7 mouse cellular contexts compared by ENCODE assay signal in genomic region chrX:36598390-36598810, GRCm38 (mm10). TPM values are rescaled to one million over a fixed set of nuclear protein-coding genes. Genes with fewer than 3 reads are reported as not detected.
DNase-seq lines count a peak whose midpoint lies in the region; ATAC-seq lines count a peak whose summit lies in the region.

No protein-coding gene starts in this region.

- H3K27me3 ChIP-seq in lung, embryonic 16.5 days (ENCODE audit: control insufficient read depth, insufficient read depth, low read depth, low read length): no peaks in the 10 kb centered on the region
- no peaks in the 10 kb centered on the region for H3K27me3 ChIP-seq in limb, embryonic 11.5 days (ENCODE audit: control insufficient read depth, insufficient read depth, low read length)
- no peaks in the 10 kb centered on the region for H3K27me3 ChIP-seq in neural tube, embryonic 13.5 days

- 30% methylated on average over 38 of the region's 41 CpGs for WGBS in lung, embryonic 16.5 days
- WGBS in limb, embryonic 11.5 days: 22% methylated on average over 31 of the region's 41 CpGs
- WGBS in neural tube, embryonic 13.5 days: 23% methylated on average over 41 of the region's 41 CpGs

- peak overlapping the region; percentile 65 for H3K27ac ChIP-seq in lung, embryonic 16.5 days (ENCODE audit: low read length)
- H3K27ac ChIP-seq in limb, embryonic 11.5 days (replicated peaks; ENCODE audit: low read depth, low read length): peak overlapping the region; percentile 75
- H3K27ac ChIP-seq in neural tube, embryonic 13.5 days (replicated peaks): peak overlapping the region; percentile 89

- no peaks in the 10 kb centered on the region for H3K9me3 ChIP-seq in lung, embryonic 16.5 days (ENCODE audit: control insufficient read depth, low read length)
- no peaks in the 10 kb centered on the region for H3K9me3 ChIP-seq in limb, embryonic 11.5 days (ENCODE audit: control insufficient read depth, low read length)
- H3K9me3 ChIP-seq in neural tube, embryonic 13.5 days: no peaks in the 10 kb centered on the region

- H3K9ac ChIP-seq in lung, embryonic 16.5 days (ENCODE audit: low read length): peak overlapping the region; percentile 83
- peak overlapping the region; percentile 81 for H3K9ac ChIP-seq in limb, embryonic 11.5 days (ENCODE audit: low read length)
- H3K9ac ChIP-seq in neural tube, embryonic 13.5 days: peak overlapping the region; percentile 87

- DNase-seq in lung, postnatal 14 days: no peak
- no peak for DNase-seq in limb, embryonic 11.5 days (ENCODE audit: low spot score)
- no peak for DNase-seq in cerebellum, adult 11 months
- DNase-seq in kidney, adult 18-20 months: no peak

- H3K4me3 ChIP-seq in lung, embryonic 16.5 days (ENCODE audit: low read length): peak overlapping the region; percentile 71
- peak overlapping the region; percentile 65 for H3K4me3 ChIP-seq in limb, embryonic 11.5 days (ENCODE audit: low read depth, low read length)
- H3K4me3 ChIP-seq in neural tube, embryonic 13.5 days: peak overlapping the region; percentile 65

- H3K4me2 ChIP-seq in lung, embryonic 16.5 days (ENCODE audit: low read depth, low read length): peak overlapping the region; percentile 53
- H3K4me2 ChIP-seq in limb, embryonic 11.5 days (ENCODE audit: low read depth, severe bottlenecking): peak overlapping the region; percentile 52
- H3K4me2 ChIP-seq in neural tube, embryonic 13.5 days: peak overlapping the region; percentile 65

- no peaks in the 10 kb centered on the region for H3K36me3 ChIP-seq in lung, embryonic 16.5 days (ENCODE audit: control insufficient read depth, insufficient read depth, low read length)
- no peaks in the 10 kb centered on the region for H3K36me3 ChIP-seq in limb, embryonic 11.5 days (ENCODE audit: control insufficient read depth, insufficient read depth, low read length)
- peaks cover 7% of the 10 kb centered on the region for H3K36me3 ChIP-seq in neural tube, embryonic 13.5 days

- ATAC-seq in lung, embryonic 16.5 days (ENCODE audit: low read depth): peak; percentile 58
- peak; percentile 74 for ATAC-seq in erythroblast, adult 5-6 weeks (replicated peaks; ENCODE audit: low FRiP score, poor library complexity, severe bottlenecking)
- ATAC-seq in limb, embryonic 11.5 days (ENCODE audit: insufficient number of reproducible peaks, low FRiP score, low TSS enrichment, low read depth): peak; percentile 76; the same call in 1 of the 2 replicates
- ATAC-seq in neural tube, embryonic 13.5 days (ENCODE audit: low read depth): peak; percentile 67

- no peaks in the 10 kb centered on the region; the same call in 1 of the 2 replicates for H3K4me1 ChIP-seq in lung, embryonic 16.5 days (replicated peaks; ENCODE audit: control insufficient read depth, insufficient read depth, low read length)
- H3K4me1 ChIP-seq in limb, embryonic 11.5 days (ENCODE audit: control insufficient read depth, insufficient read depth, low read length): no peaks in the 10 kb centered on the region
- peaks cover 20% of the 10 kb centered on the region for H3K4me1 ChIP-seq in neural tube, embryonic 13.5 days (replicated peaks)

RNA-seq across cellular contexts. Expression of gene Pgrmc1, which starts 0.4 kb away (rescaled TPM):
- 238 and 246 TPM in 2 replicates for polyA plus RNA-seq in lung, embryonic 16.5 days (2015; fragmentation: Nextera tagmentation; extraction: Ambion mirVana)
- total RNA-seq in erythroblast, adult 5-6 weeks (2015; ENCODE audit: low replicate concordance): 15.0 and 26.3 TPM in 2 replicates
- 8.6 and 12.1 TPM in 2 replicates for total RNA-seq in erythroblast, adult 5-6 weeks (2017; ENCODE audit: low replicate concordance)
- polyA plus RNA-seq in limb, embryonic 11.5 days (2014; fragmentation: Nextera tagmentation; extraction: Ambion mirVana): 374 and 384 TPM in 2 replicates
- polyA plus RNA-seq in neural tube, embryonic 13.5 days (2015; fragmentation: Nextera tagmentation; extraction: Ambion mirVana): 503 and 515 TPM in 2 replicates

RNA-seq across cellular contexts. Expression of gene Akap17b, which starts 46.8 kb away (rescaled TPM):
- polyA plus RNA-seq in lung, embryonic 16.5 days (2015; fragmentation: Nextera tagmentation; extraction: Ambion mirVana): 2.9 TPM in 2 replicates
- total RNA-seq in erythroblast, adult 5-6 weeks (2015; ENCODE audit: low replicate concordance): 0.19 TPM in 1 of 2 replicates, not detected in the other
- total RNA-seq in erythroblast, adult 5-6 weeks (2017; ENCODE audit: low replicate concordance): 0.26 and 0.28 TPM in 2 replicates
- polyA plus RNA-seq in limb, embryonic 11.5 days (2014; fragmentation: Nextera tagmentation; extraction: Ambion mirVana): 2.2 and 2.6 TPM in 2 replicates
- polyA plus RNA-seq in neural tube, embryonic 13.5 days (2015; fragmentation: Nextera tagmentation; extraction: Ambion mirVana): 4.7 and 5.2 TPM in 2 replicates
